ENCODE assay signal across 19 mouse cellular contexts in the genomic region with DNA sequence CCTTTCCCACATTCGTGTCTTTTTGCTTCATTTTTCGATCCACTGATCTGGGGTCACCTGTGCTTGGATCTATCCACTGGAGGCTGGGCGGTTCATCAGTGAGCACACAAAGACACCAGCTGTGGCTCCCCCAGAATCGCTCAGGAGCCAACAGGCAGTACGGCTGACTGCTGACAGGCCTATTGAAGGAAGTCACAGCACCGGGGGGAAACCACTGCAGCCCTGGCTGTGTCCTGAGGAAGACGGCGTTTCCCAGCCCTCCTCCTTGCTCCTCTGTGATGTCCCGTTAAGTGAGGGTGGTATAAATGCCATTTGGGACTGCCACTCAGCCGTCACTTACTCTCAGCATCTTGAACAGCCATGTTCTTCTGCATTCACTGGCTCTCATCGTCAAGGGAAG. TPM values are rescaled to one million over a fixed set of nuclear protein-coding genes. Genes with fewer than 3 reads are reported as not detected.
A peak's percentile ranks its signal among the peaks of the same experiment; 100 is the strongest.
DNase-seq lines count a peak whose midpoint lies in the region; ATAC-seq lines count a peak whose summit lies in the region.
"Had no signal": no experiment of that assay in that cellular context is flagged by ENCODE, and none has a peak within 500 bp of the region (broad histone marks: within the 10 kb centered on the region; RNA-seq: fewer than 3 reads in every experiment).

No protein-coding gene starts in this region.

- no peak for DNase-seq in limb, embryonic 10.5 days (ENCODE audit: low spot score)
- no peak for DNase-seq in neural tube, embryonic 10.5 days (ENCODE audit: extremely low spot score, low spot score)
- DNase-seq: adrenal gland, adult 8-10 months; cerebellum, adult 11-12 months; gastrocnemius, postnatal 25 days; heart, postnatal 4 days; lung, postnatal 36 days had no signal

- H3K4me1 ChIP-seq in heart, embryonic 15.5 days (replicated peaks), result peaks cover 25% of the 10 kb centered on the region
- peaks cover 32% of the 10 kb centered on the region for H3K4me1 ChIP-seq in heart, embryonic 12.5 days (replicated peaks)
- peaks cover 11% of the 10 kb centered on the region for H3K4me1 ChIP-seq in limb, embryonic 12.5 days (replicated peaks)
- H3K4me1 ChIP-seq in limb, embryonic 10.5 days, result peaks cover 13% of the 10 kb centered on the region
- peaks cover 47% of the 10 kb centered on the region for H3K4me1 ChIP-seq in brown adipose tissue, adult 24 weeks (ENCODE audit: control insufficient read depth, insufficient read depth, insufficient read length, low read length)
- H3K4me1 ChIP-seq in hindbrain, embryonic 13.5 days (replicated peaks), result peaks cover 28% of the 10 kb centered on the region

- peaks cover 69% of the 10 kb centered on the region; the same call in 1 of the 2 replicates for H3K79me2 ChIP-seq in macrophage (ENCODE audit: inconsistent target)

- peaks cover 12% of the 10 kb centered on the region for H3K36me3 ChIP-seq in heart, embryonic 15.5 days
- H3K36me3 ChIP-seq in heart, embryonic 12.5 days, result peaks cover 13% of the 10 kb centered on the region
- peaks cover 11% of the 10 kb centered on the region; the same call in 1 of the 2 replicates for H3K36me3 ChIP-seq in limb, embryonic 12.5 days
- H3K36me3 ChIP-seq in limb, embryonic 10.5 days, result peaks cover 7% of the 10 kb centered on the region; the same call in 1 of the 2 replicates
- H3K36me3 ChIP-seq in macrophage (ENCODE audit: inconsistent target), result peaks cover 9% of the 10 kb centered on the region; the same call in 1 of the 2 replicates
- H3K36me3 ChIP-seq in hindbrain, embryonic 13.5 days, result no peaks in the 10 kb centered on the region
- H3K36me3 ChIP-seq: midbrain, embryonic 13.5 days; neural tube, embryonic 13.5 days had no signal

- H3K27ac ChIP-seq in heart, embryonic 15.5 days, result no peak overlapping the region
- no peak overlapping the region for H3K27ac ChIP-seq in heart, embryonic 12.5 days (ENCODE audit: poor library complexity, severe bottlenecking)
- H3K27ac ChIP-seq in limb, embryonic 12.5 days, result 0 out of 2 replicates have a peak overlapping the region, but pooled peaks have one; percentile 2
- H3K27ac ChIP-seq in limb, embryonic 10.5 days, result no peak overlapping the region
- H3K27ac ChIP-seq in brown adipose tissue, adult 24 weeks (replicated peaks; ENCODE audit: low read depth, low read length), result peak overlapping the region; percentile 61
- peak overlapping the region; percentile 65 for H3K27ac ChIP-seq in macrophage
- no peak overlapping the region for H3K27ac ChIP-seq in hindbrain, embryonic 13.5 days
- H3K27ac ChIP-seq: hindbrain, postnatal 0 days; midbrain, embryonic 13.5 days; neural tube, embryonic 13.5 days had no signal

- H3K9ac ChIP-seq in heart, embryonic 15.5 days, result no peak overlapping the region
- no peak overlapping the region for H3K9ac ChIP-seq in heart, embryonic 12.5 days
- no peak overlapping the region for H3K9ac ChIP-seq in limb, embryonic 12.5 days (replicated peaks)
- H3K9ac ChIP-seq in hindbrain, embryonic 13.5 days, result no peak overlapping the region
- H3K9ac ChIP-seq: midbrain, embryonic 13.5 days; neural tube, embryonic 13.5 days had no signal

- WGBS in heart, embryonic 15.5 days, result 60% methylated on average over 11 of the region's 11 CpGs
- 55% methylated on average over 11 of the region's 11 CpGs for WGBS in heart, embryonic 12.5 days
- 57% methylated on average over 11 of the region's 11 CpGs for WGBS in limb, embryonic 12.5 days
- 61% methylated on average over 11 of the region's 11 CpGs for WGBS in limb, embryonic 10.5 days
- whole genome bisulfite sequencing in macrophage (ENCODE audit: missing documents), result 44% methylated on average over 11 of the region's 11 CpGs
- WGBS in hindbrain, embryonic 13.5 days, result 62% methylated on average over 11 of the region's 11 CpGs

- H3K4me3 ChIP-seq in heart, embryonic 15.5 days, result no peak overlapping the region
- H3K4me3 ChIP-seq in heart, embryonic 12.5 days, result no peak overlapping the region
- no peak overlapping the region for H3K4me3 ChIP-seq in limb, embryonic 12.5 days (replicated peaks)
- no peak overlapping the region for H3K4me3 ChIP-seq in limb, embryonic 10.5 days
- H3K4me3 ChIP-seq in brown adipose tissue, adult 24 weeks (ENCODE audit: insufficient read depth, low read depth, low read length), result no peak overlapping the region; the same call in 1 of the 2 replicates
- no peak overlapping the region for H3K4me3 ChIP-seq in macrophage (ENCODE audit: inconsistent target)
- no peak overlapping the region for H3K4me3 ChIP-seq in hindbrain, embryonic 13.5 days
- H3K4me3 ChIP-seq: midbrain, embryonic 13.5 days; neural tube, embryonic 13.5 days had no signal

- H3K27me3 ChIP-seq in heart, embryonic 15.5 days, result no peaks in the 10 kb centered on the region
- H3K27me3 ChIP-seq in heart, embryonic 12.5 days (replicated peaks), result no peaks in the 10 kb centered on the region
- H3K27me3 ChIP-seq in limb, embryonic 12.5 days, result no peaks in the 10 kb centered on the region
- H3K27me3 ChIP-seq in limb, embryonic 10.5 days (ENCODE audit: low read depth, poor library complexity, severe bottlenecking), result no peaks in the 10 kb centered on the region
- H3K27me3 ChIP-seq in hindbrain, embryonic 13.5 days, result peaks cover 11% of the 10 kb centered on the region; the same call in 1 of the 2 replicates
- H3K27me3 ChIP-seq: midbrain, embryonic 13.5 days; neural tube, embryonic 13.5 days had no signal

- no peak overlapping the region for H3K4me2 ChIP-seq in heart, embryonic 15.5 days
- H3K4me2 ChIP-seq in heart, embryonic 12.5 days, result no peak overlapping the region
- no peak overlapping the region for H3K4me2 ChIP-seq in limb, embryonic 12.5 days
- no peak overlapping the region for H3K4me2 ChIP-seq in hindbrain, embryonic 13.5 days
- H3K4me2 ChIP-seq: heart, embryonic 11.5 days; midbrain, embryonic 13.5 days; neural tube, embryonic 13.5 days had no signal

- peak; percentile 31; the same call in 1 of the 2 replicates for ATAC-seq in heart, embryonic 15.5 days (replicated peaks; ENCODE audit: insufficient number of reproducible peaks, insufficient read depth, low FRiP score, low read depth)
- no peak for ATAC-seq in heart, embryonic 12.5 days (ENCODE audit: insufficient number of reproducible peaks, low FRiP score)
- ATAC-seq in limb, embryonic 12.5 days (ENCODE audit: insufficient number of reproducible peaks, insufficient read depth, low FRiP score, low TSS enrichment, low read depth), result no peak
- ATAC-seq in hindbrain, embryonic 13.5 days (ENCODE audit: low FRiP score), result no peak
- ATAC-seq: forebrain, embryonic 14.5 days; hindbrain, postnatal 0 days; intestine, postnatal 0 days; midbrain, embryonic 13.5 days had no signal

- H3K9me3 ChIP-seq in heart, embryonic 15.5 days (replicated peaks), result no peaks in the 10 kb centered on the region
- H3K9me3 ChIP-seq in heart, embryonic 12.5 days (replicated peaks), result no peaks in the 10 kb centered on the region
- H3K9me3 ChIP-seq in limb, embryonic 12.5 days, result no peaks in the 10 kb centered on the region
- H3K9me3 ChIP-seq in limb, embryonic 10.5 days (replicated peaks), result no peaks in the 10 kb centered on the region
- no peaks in the 10 kb centered on the region for H3K9me3 ChIP-seq in hindbrain, embryonic 13.5 days
- H3K9me3 ChIP-seq: midbrain, embryonic 13.5 days; neural tube, embryonic 13.5 days had no signal

RNA-seq across cellular contexts. Expression of gene Lnx2, which starts 30.5 kb away (rescaled TPM):
- polyA plus RNA-seq in heart, embryonic 15.5 days (2015; fragmentation: Nextera tagmentation; extraction: Ambion mirVana), result 11.2 and 14.2 TPM in 2 replicates
- 14.0 and 14.3 TPM in 2 replicates for polyA plus RNA-seq in heart, embryonic 12.5 days (2016; fragmentation: Nextera tagmentation; extraction: Ambion mirVana)
- 10.0 and 11.0 TPM in 2 replicates for polyA plus RNA-seq in limb, embryonic 12.5 days (2016; fragmentation: Nextera tagmentation; extraction: Ambion mirVana)
- 10.4 and 12.0 TPM in 2 replicates for polyA plus RNA-seq in limb, embryonic 10.5 days (2016; fragmentation: Nextera tagmentation; extraction: Ambion mirVana)
- polyA plus RNA-seq in brown adipose tissue, adult 24 weeks (2012; ENCODE audit: insufficient read depth, insufficient read length, missing spikeins), result 6.6 and 7.0 TPM in 2 replicates
- total RNA-seq in macrophage (2018; cell fraction: chromatin; rRNA removed), result 10 to 100 TPM in 3 of 26 experiments, 1 to 10 TPM in 23; 1.7 to 11.7 (median 6.3) TPM
- total RNA-seq in macrophage (2018; cell fraction: cytosol; rRNA removed), result 10 to 100 TPM in 10 of 26 experiments, 1 to 10 TPM in 16; 3.6 to 14.5 (median 9.6) TPM
- total RNA-seq in macrophage (2018; cell fraction: nucleus; rRNA removed), result 10 to 100 TPM in 9 of 26 experiments, 1 to 10 TPM in 17; 3.6 to 12.9 (median 6.7) TPM
- 7.4 to 9.6 TPM (median 8.7 TPM) in 3 replicates for polyA plus RNA-seq in macrophage (2018)
- 4.3 and 4.7 TPM in 2 replicates for polyA plus RNA-seq in hindbrain, embryonic 13.5 days (2015; fragmentation: Nextera tagmentation; extraction: Ambion mirVana)

RNA-seq across cellular contexts. Expression of gene Polr1d, which starts 30.9 kb away (rescaled TPM):
- polyA plus RNA-seq in heart, embryonic 15.5 days (2015; fragmentation: Nextera tagmentation; extraction: Ambion mirVana), result 84.3 and 85.2 TPM in 2 replicates
- polyA plus RNA-seq in heart, embryonic 12.5 days (2016; fragmentation: Nextera tagmentation; extraction: Ambion mirVana), result 91.3 and 94.0 TPM in 2 replicates
- 113 and 114 TPM in 2 replicates for polyA plus RNA-seq in limb, embryonic 12.5 days (2016; fragmentation: Nextera tagmentation; extraction: Ambion mirVana)
- 129 and 149 TPM in 2 replicates for polyA plus RNA-seq in limb, embryonic 10.5 days (2016; fragmentation: Nextera tagmentation; extraction: Ambion mirVana)
- 203 and 223 TPM in 2 replicates for polyA plus RNA-seq in brown adipose tissue, adult 24 weeks (2012; ENCODE audit: insufficient read depth, insufficient read length, missing spikeins)
- total RNA-seq in macrophage (2018; cell fraction: chromatin; rRNA removed), result 10 to 100 TPM; 15.7 to 53.8 (median 28.7) TPM
- total RNA-seq in macrophage (2018; cell fraction: cytosol; rRNA removed), result 100 to 1,000 TPM in 12 of 26 experiments, 10 to 100 TPM in 14; 81.7 to 126 (median 98.2) TPM
- total RNA-seq in macrophage (2018; cell fraction: nucleus; rRNA removed), result 10 to 100 TPM; 23.7 to 59.1 (median 37.0) TPM
- polyA plus RNA-seq in macrophage (2018), result 71.8 to 132 TPM (median 100 TPM) in 3 replicates
- 103 and 107 TPM in 2 replicates for polyA plus RNA-seq in hindbrain, embryonic 13.5 days (2015; fragmentation: Nextera tagmentation; extraction: Ambion mirVana)

Comparison
In these comparisons a context has a peak if more than half of its experiments do, and no peak if none do; other contexts are left out.
1. H3K27ac ChIP-seq: peak in limb, embryonic 12.5 days (single experiment), brown adipose tissue, adult 24 weeks (single experiment) and macrophage (single experiment); none in heart, embryonic 15.5 days (single experiment), heart, embryonic 12.5 days (single experiment), limb, embryonic 10.5 days (single experiment) and hindbrain, embryonic 13.5 days (single experiment).